Comparison of ENCODE assay signal across 18 mouse cellular contexts in genomic region chr4:97825841-97826240, GRCm38 (mm10). TPM values are rescaled to one million over a fixed set of nuclear protein-coding genes. Genes with fewer than 3 reads are reported as not detected.
DNase-seq lines count a peak whose midpoint lies in the region; ATAC-seq and TF ChIP-seq lines count a peak whose summit lies in the region.
"Had no signal": no experiment of that assay in that cellular context is flagged by ENCODE, and none has a peak within 500 bp of the region (broad histone marks: within the 10 kb centered on the region; RNA-seq: fewer than 3 reads in every experiment).

No protein-coding gene starts in this region.

- 43% methylated on average over 4 of the region's 4 CpGs for WGBS in forebrain, embryonic 12.5 days
- WGBS in forebrain, embryonic 16.5 days, result 50% methylated on average over 4 of the region's 4 CpGs
- 54% methylated on average over 4 of the region's 4 CpGs for WGBS in heart, postnatal 0 days
- 49% methylated on average over 4 of the region's 4 CpGs for WGBS in midbrain, embryonic 12.5 days

- no peaks in the 10 kb centered on the region for H3K36me3 ChIP-seq in forebrain, embryonic 12.5 days (replicated peaks)
- no peaks in the 10 kb centered on the region for H3K36me3 ChIP-seq in forebrain, embryonic 16.5 days (ENCODE audit: control insufficient read depth, insufficient read depth)
- H3K36me3 ChIP-seq in heart, postnatal 0 days (replicated peaks; ENCODE audit: control insufficient read depth, insufficient read depth, low read length), result no peaks in the 10 kb centered on the region
- H3K36me3 ChIP-seq in midbrain, embryonic 12.5 days, result no peaks in the 10 kb centered on the region
- H3K36me3 ChIP-seq: G1E; hindbrain, embryonic 15.5 days; limb, embryonic 15.5 days; neural tube, embryonic 15.5 days had no signal

- TF ChIP-seq CTCF in heart, postnatal 0 days (IDR thresholded peaks at IDR 0.05; ENCODE audit: low read depth), result no peak

- no peaks in the 10 kb centered on the region for H3K27me3 ChIP-seq in forebrain, embryonic 12.5 days
- H3K27me3 ChIP-seq in forebrain, embryonic 16.5 days (replicated peaks; ENCODE audit: control insufficient read depth, insufficient read depth, low read length), result no peaks in the 10 kb centered on the region
- no peaks in the 10 kb centered on the region for H3K27me3 ChIP-seq in heart, postnatal 0 days (ENCODE audit: control insufficient read depth, insufficient read depth, low read length)
- H3K27me3 ChIP-seq in midbrain, embryonic 12.5 days, result peaks cover 49% of the 10 kb centered on the region
- H3K27me3 ChIP-seq: hindbrain, embryonic 15.5 days; limb, embryonic 15.5 days; neural tube, embryonic 15.5 days had no signal

- no peak for TF ChIP-seq EP300 in heart, postnatal 0 days (IDR thresholded peaks at IDR 0.05; ENCODE audit: low read depth)

- H3K4me2 ChIP-seq in forebrain, embryonic 12.5 days, result no peak overlapping the region
- H3K4me2 ChIP-seq in forebrain, embryonic 16.5 days (ENCODE audit: low read length), result no peak overlapping the region
- no peak overlapping the region for H3K4me2 ChIP-seq in heart, postnatal 0 days (ENCODE audit: low read depth, low read length)
- H3K4me2 ChIP-seq in midbrain, embryonic 12.5 days (replicated peaks), result no peak overlapping the region
- H3K4me2 ChIP-seq: hindbrain, embryonic 15.5 days; limb, embryonic 15.5 days; neural tube, embryonic 15.5 days had no signal

- no peaks in the 10 kb centered on the region for H3K9me3 ChIP-seq in forebrain, embryonic 12.5 days
- H3K9me3 ChIP-seq in forebrain, embryonic 16.5 days (ENCODE audit: control insufficient read depth, low read length), result no peaks in the 10 kb centered on the region
- no peaks in the 10 kb centered on the region for H3K9me3 ChIP-seq in heart, postnatal 0 days (replicated peaks; ENCODE audit: control insufficient read depth, low read length)
- no peaks in the 10 kb centered on the region for H3K9me3 ChIP-seq in midbrain, embryonic 12.5 days
- H3K9me3 ChIP-seq: hindbrain, embryonic 15.5 days; limb, embryonic 15.5 days; neural tube, embryonic 15.5 days had no signal

- no peak for DNase-seq in heart, postnatal 0 days (ENCODE audit: low spot score)
- DNase-seq in heart, postnatal 4 days, result no peak
- peak; percentile 39 for DNase-seq in brain, adult 2 months (ENCODE audit: low read depth, low spot score)
- DNase-seq in c-Kit-positive CD71-positive TER-119-positive erythroid progenitor cells, embryonic 14.5 days (ENCODE audit: low spot score), result no peak
- no peak for DNase-seq in thymus, postnatal 4 days
- DNase-seq: cerebellum, adult 8-10 months; gastrocnemius, postnatal 25 days; kidney, adult 18-20 months; kidney, postnatal 25 days; lung, adult 18-20 months; spleen, adult 18-20 months had no signal

- peak; percentile 49; the same call in 1 of the 2 replicates for ATAC-seq in forebrain, embryonic 12.5 days (ENCODE audit: low FRiP score)
- no peak; the same call in 1 of the 2 replicates for ATAC-seq in forebrain, embryonic 16.5 days
- no peak for ATAC-seq in heart, postnatal 0 days (ENCODE audit: insufficient read depth, low read depth)
- peak; percentile 96 for ATAC-seq in midbrain, embryonic 12.5 days (ENCODE audit: low FRiP score, low read depth)

- peaks cover 49% of the 10 kb centered on the region for H3K4me1 ChIP-seq in forebrain, embryonic 12.5 days
- H3K4me1 ChIP-seq in forebrain, embryonic 16.5 days (replicated peaks; ENCODE audit: control insufficient read depth, insufficient read depth, low read length), result peaks cover 28% of the 10 kb centered on the region
- H3K4me1 ChIP-seq in heart, postnatal 0 days (ENCODE audit: control insufficient read depth, insufficient read depth), result peaks cover 70% of the 10 kb centered on the region
- H3K4me1 ChIP-seq in midbrain, embryonic 12.5 days, result peaks cover 58% of the 10 kb centered on the region

- no peak overlapping the region for H3K9ac ChIP-seq in forebrain, embryonic 12.5 days
- no peak overlapping the region for H3K9ac ChIP-seq in forebrain, embryonic 16.5 days (replicated peaks; ENCODE audit: low read depth, low read length)
- H3K9ac ChIP-seq in heart, postnatal 0 days (replicated peaks; ENCODE audit: low read depth, low read length), result no peak overlapping the region
- H3K9ac ChIP-seq in midbrain, embryonic 12.5 days (replicated peaks), result no peak overlapping the region
- H3K9ac ChIP-seq: hindbrain, embryonic 15.5 days; limb, embryonic 15.5 days; neural tube, embryonic 15.5 days had no signal

- peak overlapping the region; percentile 46 for H3K27ac ChIP-seq in forebrain, embryonic 12.5 days
- H3K27ac ChIP-seq in forebrain, embryonic 16.5 days (ENCODE audit: low read length), result no peak overlapping the region
- H3K27ac ChIP-seq in heart, postnatal 0 days (ENCODE audit: low read depth), result peak overlapping the region; percentile 85
- peak overlapping the region; percentile 35 for H3K27ac ChIP-seq in midbrain, embryonic 12.5 days (replicated peaks)
- H3K27ac ChIP-seq: hindbrain, embryonic 15.5 days; limb, embryonic 15.5 days; neural tube, embryonic 15.5 days had no signal

- no peak overlapping the region for H3K4me3 ChIP-seq in forebrain, embryonic 12.5 days (replicated peaks)
- no peak overlapping the region for H3K4me3 ChIP-seq in forebrain, embryonic 16.5 days (replicated peaks; ENCODE audit: low read length)
- H3K4me3 ChIP-seq in heart, postnatal 0 days (ENCODE audit: low read depth, low read length), result no peak overlapping the region
- H3K4me3 ChIP-seq in midbrain, embryonic 12.5 days, result no peak overlapping the region
- H3K4me3 ChIP-seq: hindbrain, embryonic 15.5 days; limb, embryonic 15.5 days; neural tube, embryonic 15.5 days had no signal

RNA-seq across cellular contexts. Expression of gene E130114P18Rik, which starts 48.0 kb away (rescaled TPM):
- 50.8 and 52.3 TPM in 2 replicates for polyA plus RNA-seq in forebrain, embryonic 12.5 days (2016; fragmentation: Nextera tagmentation; extraction: Ambion mirVana)
- polyA plus RNA-seq in forebrain, embryonic 16.5 days (2015; fragmentation: Nextera tagmentation; extraction: Ambion mirVana), result 31.0 and 34.5 TPM in 2 replicates
- not detected in 2 replicates for total RNA-seq in heart, postnatal 0 days (2014; rRNA removed; ENCODE audit: low replicate concordance)
- 0.45 and 0.52 TPM in 2 replicates for polyA plus RNA-seq in heart, postnatal 0 days (2015; fragmentation: Nextera tagmentation; extraction: Ambion mirVana)
- total RNA-seq in heart, postnatal 4 days (2021), result not detected
- 11.5 and 16.5 TPM in 2 replicates for polyA plus RNA-seq in midbrain, embryonic 12.5 days (2016; fragmentation: Nextera tagmentation; extraction: Ambion mirVana)
- polyA plus RNA-seq: G1E had no signal

RNA-seq across cellular contexts. Expression of gene Nfia, which starts 53.3 kb away (rescaled TPM):
- 62.1 and 67.2 TPM in 2 replicates for polyA plus RNA-seq in forebrain, embryonic 12.5 days (2016; fragmentation: Nextera tagmentation; extraction: Ambion mirVana)
- 88.3 and 97.1 TPM in 2 replicates for polyA plus RNA-seq in forebrain, embryonic 16.5 days (2015; fragmentation: Nextera tagmentation; extraction: Ambion mirVana)
- 76.5 and 114 TPM in 2 replicates for total RNA-seq in heart, postnatal 0 days (2014; rRNA removed; ENCODE audit: low replicate concordance)
- 53.2 and 53.8 TPM in 2 replicates for polyA plus RNA-seq in heart, postnatal 0 days (2015; fragmentation: Nextera tagmentation; extraction: Ambion mirVana)
- total RNA-seq in heart, postnatal 4 days (2021), result 100 to 1,000 TPM; 206 to 217 TPM
- 28.5 and 28.6 TPM in 2 replicates for polyA plus RNA-seq in midbrain, embryonic 12.5 days (2016; fragmentation: Nextera tagmentation; extraction: Ambion mirVana)

Comparison
In these comparisons a context has a peak if more than half of its experiments do, and no peak if none do; other contexts are left out.
1. ATAC-seq: peak in forebrain, embryonic 12.5 days (single experiment) and midbrain, embryonic 12.5 days (single experiment); none in forebrain, embryonic 16.5 days (single experiment) and heart, postnatal 0 days (single experiment).